Comparison of ENCODE assay signal across 8 mouse cellular contexts in the genomic region with DNA sequence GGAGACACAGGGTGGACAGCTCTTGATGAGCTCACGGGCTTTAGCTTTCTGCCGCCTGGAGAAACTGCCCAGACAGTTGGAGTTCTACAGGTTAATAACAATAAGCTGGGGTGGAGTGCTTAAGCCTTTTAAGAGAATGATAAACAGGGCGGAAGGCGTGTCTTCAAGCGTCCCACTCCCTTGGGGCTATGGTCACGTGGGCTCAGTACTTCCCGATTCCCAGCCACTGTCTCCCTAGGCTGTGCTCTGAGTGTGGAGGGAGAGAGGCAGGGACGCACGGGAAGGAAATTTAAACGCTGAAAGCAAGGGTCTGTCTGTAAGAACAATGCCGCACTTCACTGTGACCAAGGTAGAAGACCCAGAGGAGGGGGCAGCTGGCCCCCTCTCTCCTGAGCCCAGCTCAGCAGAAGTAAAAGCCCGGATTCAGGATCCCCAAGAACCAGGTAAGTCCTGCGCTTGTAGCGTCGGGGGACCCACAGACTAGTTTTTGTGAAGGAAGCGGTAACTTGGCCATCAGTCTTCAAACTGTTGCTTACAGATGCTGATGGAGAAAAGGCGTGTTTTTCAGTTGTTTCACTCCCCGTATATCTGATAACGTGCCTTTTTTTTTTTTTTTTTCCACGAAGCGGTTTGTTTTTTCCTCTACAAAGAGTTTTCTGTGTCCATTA. TPM values are rescaled to one million over a fixed set of nuclear protein-coding genes. Genes with fewer than 3 reads are reported as not detected.
DNase-seq lines count a peak whose midpoint lies in the region; ATAC-seq and TF ChIP-seq lines count a peak whose summit lies in the region.

No protein-coding gene starts in this region.

- peaks cover 6% of the 10 kb centered on the region for H3K36me3 ChIP-seq in heart, adult 2 months (ENCODE audit: control insufficient read depth, insufficient read depth, low read length)
- no peaks in the 10 kb centered on the region for H3K36me3 ChIP-seq in lung, embryonic 15.5 days

- intact Hi-C loops in heart, adult 2 months (cut with DNase I), result no loop called here

- peak; percentile 73 for TF ChIP-seq POLR2A in heart, adult 2 months (IDR thresholded peaks at IDR 0.05; ENCODE audit: insufficient read depth, low read depth, low read length)
- TF ChIP-seq POLR2A in olfactory bulb, adult 2 months (IDR thresholded peaks at IDR 0.05; ENCODE audit: insufficient read depth, low read depth, low read length), result no peak

- no peaks in the 10 kb centered on the region for H3K27me3 ChIP-seq in heart, adult 2 months (ENCODE audit: control insufficient read depth, insufficient read depth, low read length)
- no peaks in the 10 kb centered on the region for H3K27me3 ChIP-seq in lung, embryonic 15.5 days

- H3K79me2 ChIP-seq in heart, adult 2 months (replicated peaks; ENCODE audit: control insufficient read depth, insufficient read depth, low read length), result no peaks in the 10 kb centered on the region; the same call in 1 of the 2 replicates

- no peak for TF ChIP-seq CTCF in layer of hippocampus, adult 2 months (conservative IDR thresholded peaks at IDR 0.05)
- no peak for TF ChIP-seq CTCF in heart, adult 2 months (IDR thresholded peaks at IDR 0.05)
- no peak for TF ChIP-seq CTCF in olfactory bulb, adult 2 months (IDR thresholded peaks at IDR 0.05; ENCODE audit: insufficient read depth, low read depth, low read length)

- peak overlapping the region; percentile 59 for H3K4me3 ChIP-seq in layer of hippocampus, adult 2 months
- peak overlapping the region; percentile 66 for H3K4me3 ChIP-seq in heart, adult 2 months
- peak overlapping the region; percentile 52 for H3K4me3 ChIP-seq in lung, embryonic 15.5 days
- H3K4me3 ChIP-seq in olfactory bulb, adult 2 months (ENCODE audit: insufficient read depth, low read depth, low read length), result peak overlapping the region; percentile 43

- peak; percentile 94 for ATAC-seq in lung, embryonic 15.5 days (ENCODE audit: borderline replicate concordance, extremely low read depth, low FRiP score, low TSS enrichment)

- H3K4me1 ChIP-seq in heart, adult 2 months (ENCODE audit: control insufficient read depth, insufficient read depth, low read length), result peaks cover 6% of the 10 kb centered on the region
- 0 out of 2 replicates have a peak, but pooled peaks cover 3% of the 10 kb centered on the region for H3K4me1 ChIP-seq in lung, embryonic 15.5 days
- peaks cover 5% of the 10 kb centered on the region for H3K4me1 ChIP-seq in olfactory bulb, adult 2 months (ENCODE audit: control insufficient read depth, insufficient read depth, low read length)

- 0 out of 2 replicates have a peak, but pooled peaks have one; percentile 43 for TF ChIP-seq EP300 in heart, adult 2 months (IDR thresholded peaks at IDR 0.05; ENCODE audit: insufficient read depth, low read depth, low read length)

- no peaks in the 10 kb centered on the region for H3K9me3 ChIP-seq in lung, embryonic 15.5 days

- H3K4me2 ChIP-seq in lung, embryonic 15.5 days, result peak overlapping the region; percentile 81

- peak overlapping the region; percentile 51 for H3K9ac ChIP-seq in heart, adult 2 months (ENCODE audit: low read depth, low read length)
- peak overlapping the region; percentile 59 for H3K9ac ChIP-seq in lung, embryonic 15.5 days

- H3K27ac ChIP-seq in layer of hippocampus, adult 2 months, result peak overlapping the region; percentile 29
- peak overlapping the region; percentile 76 for H3K27ac ChIP-seq in heart, adult 2 months
- no peak overlapping the region for H3K27ac ChIP-seq in lung, embryonic 15.5 days
- H3K27ac ChIP-seq in olfactory bulb, adult 2 months (ENCODE audit: insufficient read depth, low read depth, low read length), result no peak overlapping the region

- 3% methylated on average over 21 of the region's 21 CpGs for WGBS in heart, adult 2 months
- WGBS in lung, embryonic 15.5 days, result under 1% methylated on average over 21 of the region's 21 CpGs
- WGBS in olfactory bulb, adult 2 months, result 13% methylated on average over 21 of the region's 21 CpGs

- DNase-seq in layer of hippocampus, adult 2 months (ENCODE audit: low spot score in 2 of 2), result peak in 1 of 2 experiments; percentile 25
- DNase-seq in layer of hippocampus, adult 9-10 months (ENCODE audit: low spot score), result no peak
- peak; percentile 84 for DNase-seq in embryo, embryonic 10.5 days (ENCODE audit: low spot score)
- DNase-seq in heart, adult 2 months, result peak; percentile 74 to 80
- DNase-seq in kidney, adult 18-20 months, result peak; percentile 79
- DNase-seq in right cerebral cortex, postnatal 36 days (ENCODE audit: low spot score in 2 of 2), result no peak

RNA-seq across cellular contexts. Expression of gene Gm21985, which starts 18.4 kb away (rescaled TPM):
- under 1 TPM in 1 of 2 experiments, not detected in 1; 0.22 TPM for total RNA-seq in layer of hippocampus, adult 2 months (2021)
- 1 to 10 TPM in 1 of 2 experiments, under 1 TPM in 1; 0.42 to 1.1 TPM for total RNA-seq in heart, adult 2 months (2021)
- not detected in 2 replicates for polyA plus RNA-seq in heart, adult 2 months (2012; rRNA removed)
- polyA plus RNA-seq in lung, embryonic 15.5 days (2015; fragmentation: Nextera tagmentation; extraction: Ambion mirVana), result not detected in 2 replicates
- polyA plus RNA-seq in olfactory bulb, adult 2 months (2012; ENCODE audit: insufficient read depth, insufficient read length, low replicate concordance, missing spikeins), result not detected in 2 replicates

RNA-seq across cellular contexts. Expression of gene Slc12a6, which starts 18.9 kb away (rescaled TPM):
- 100 to 1,000 TPM; 107 to 112 TPM for total RNA-seq in layer of hippocampus, adult 2 months (2021)
- 10 to 100 TPM; 31.1 to 32.9 TPM for total RNA-seq in heart, adult 2 months (2021)
- 23.2 and 44.3 TPM in 2 replicates for polyA plus RNA-seq in heart, adult 2 months (2012; rRNA removed)
- polyA plus RNA-seq in lung, embryonic 15.5 days (2015; fragmentation: Nextera tagmentation; extraction: Ambion mirVana), result 6.8 and 9.3 TPM in 2 replicates
- polyA plus RNA-seq in olfactory bulb, adult 2 months (2012; ENCODE audit: insufficient read depth, insufficient read length, low replicate concordance, missing spikeins), result 90.3 and 136 TPM in 2 replicates

RNA-seq across cellular contexts. Expression of gene Nop10, which starts 22.8 kb away (rescaled TPM):
- 10 to 100 TPM; 51.6 to 52.0 TPM for total RNA-seq in layer of hippocampus, adult 2 months (2021)
- 10 to 100 TPM; 61.8 to 65.4 TPM for total RNA-seq in heart, adult 2 months (2021)
- 89.0 and 113 TPM in 2 replicates for polyA plus RNA-seq in heart, adult 2 months (2012; rRNA removed)
- 182 and 204 TPM in 2 replicates for polyA plus RNA-seq in lung, embryonic 15.5 days (2015; fragmentation: Nextera tagmentation; extraction: Ambion mirVana)
- not detected in 2 replicates for polyA plus RNA-seq in olfactory bulb, adult 2 months (2012; ENCODE audit: insufficient read depth, insufficient read length, low replicate concordance, missing spikeins)

RNA-seq across cellular contexts. Expression of gene Nutm1, which starts 25.4 kb away (rescaled TPM):
- total RNA-seq in layer of hippocampus, adult 2 months (2021), result not detected
- total RNA-seq in heart, adult 2 months (2021), result not detected
- polyA plus RNA-seq in heart, adult 2 months (2012; rRNA removed), result not detected in 2 replicates
- polyA plus RNA-seq in lung, embryonic 15.5 days (2015; fragmentation: Nextera tagmentation; extraction: Ambion mirVana), result not detected in 2 replicates
- not detected in 2 replicates for polyA plus RNA-seq in olfactory bulb, adult 2 months (2012; ENCODE audit: insufficient read depth, insufficient read length, low replicate concordance, missing spikeins)

RNA-seq across cellular contexts. Expression of gene Lpcat4, which starts 45.2 kb away (rescaled TPM):
- 10 to 100 TPM; 87.5 to 89.8 TPM for total RNA-seq in layer of hippocampus, adult 2 months (2021)
- total RNA-seq in heart, adult 2 months (2021), result 1 to 10 TPM; 2.3 TPM
- polyA plus RNA-seq in heart, adult 2 months (2012; rRNA removed), result 6.3 and 11.4 TPM in 2 replicates
- polyA plus RNA-seq in lung, embryonic 15.5 days (2015; fragmentation: Nextera tagmentation; extraction: Ambion mirVana), result 16.3 and 17.3 TPM in 2 replicates
- not detected in 2 replicates for polyA plus RNA-seq in olfactory bulb, adult 2 months (2012; ENCODE audit: insufficient read depth, insufficient read length, low replicate concordance, missing spikeins)

Comparison
In these comparisons a context has a peak if more than half of its experiments do, and no peak if none do; other contexts are left out.
1. DNase-seq: peak in embryo, embryonic 10.5 days (single experiment), heart, adult 2 months (2 of 2) and kidney, adult 18-20 months (single experiment); none in layer of hippocampus, adult 9-10 months (single experiment) and right cerebral cortex, postnatal 36 days (0 of 2).
2. H3K27ac ChIP-seq: peak in layer of hippocampus, adult 2 months (single experiment) and heart, adult 2 months (single experiment); none in lung, embryonic 15.5 days (single experiment) and olfactory bulb, adult 2 months (single experiment).
3. Peak in every context shown above with its lines, with median percentiles within 50 percentile points of each other: H3K4me3 ChIP-seq.